Mouse (Mus musculus): Measurements from ENCODE around the gene Gm7945. TPM values are rescaled to one million over a fixed set of nuclear protein-coding genes. Genes with fewer than 3 reads are reported as not detected.

The Gm7945 gene
- polyA plus RNA-seq (2014; fragmentation: Illumina TruSeq; extraction: RNeasy Lipid Tissue Mini Kit (QIAGEN cat#74804); ENCODE audit: insufficient read depth, low read depth, low replicate concordance) = not detected

DNA sequence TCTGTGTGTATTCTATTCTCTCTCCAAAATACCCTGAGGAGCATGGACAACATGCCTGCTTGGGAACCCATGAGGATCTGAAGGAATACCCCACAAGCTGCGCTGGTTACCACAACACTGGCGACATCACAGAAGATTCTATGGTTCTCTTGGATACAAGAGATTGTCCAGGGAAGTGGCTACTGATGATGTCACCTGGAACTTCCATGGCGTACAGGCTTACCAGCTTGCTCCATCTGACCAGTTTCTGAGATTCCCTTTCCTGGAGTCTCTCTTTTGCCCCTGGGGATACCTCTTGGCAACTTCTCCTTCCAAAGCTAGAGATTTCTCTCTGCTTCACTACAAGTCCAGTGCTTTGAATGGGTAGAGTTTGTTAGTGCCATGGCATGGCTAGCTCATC lies at the start of gene Gm7945:
Gm7945 (minus strand) TSS at position 101 of the 400 bp plus-strand sequence.

DNA sequence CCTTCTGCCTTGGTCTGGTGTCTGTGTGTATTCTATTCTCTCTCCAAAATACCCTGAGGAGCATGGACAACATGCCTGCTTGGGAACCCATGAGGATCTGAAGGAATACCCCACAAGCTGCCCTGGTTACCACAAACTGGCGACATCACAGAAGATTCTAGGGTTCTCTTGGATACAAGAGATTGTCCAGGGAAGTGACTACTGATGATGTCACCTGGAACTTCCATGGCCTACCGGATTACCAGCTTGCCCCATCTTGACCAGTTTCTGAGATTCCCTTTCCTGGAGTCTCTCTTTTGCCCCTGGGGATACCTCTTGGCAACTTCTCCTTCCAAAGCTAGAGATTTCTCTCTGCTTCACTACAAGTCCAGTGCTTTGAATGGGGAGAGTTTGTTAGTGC lies 22.0 kb upstream of the Gm7945 start, which contains the start of gene Gm6482:
Gm6482 (minus strand) TSS at position 101 of the 400 bp plus-strand sequence.

DNA sequence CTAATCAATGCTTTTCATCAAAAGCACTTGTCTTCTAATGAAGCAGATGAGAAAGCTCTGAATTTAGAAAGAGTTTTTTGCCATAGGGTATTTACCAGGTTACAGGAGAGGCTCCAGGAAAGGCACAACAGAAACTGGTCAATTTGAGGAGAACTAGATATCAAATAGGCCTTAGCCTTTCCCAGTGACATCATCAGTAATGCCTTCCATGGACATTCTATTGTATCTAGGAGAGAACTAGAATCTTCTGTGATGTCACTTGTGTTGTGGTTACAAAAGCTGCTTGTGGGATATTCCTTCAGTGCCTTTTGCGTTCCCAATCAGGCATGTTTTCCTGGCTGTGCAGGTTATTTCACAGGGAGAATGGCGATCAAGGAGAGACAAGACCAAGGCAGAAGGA lies 37.9 kb downstream of the Gm7945 start, which contains the start of gene Gm5798:
Gm5798 (plus strand) TSS at position 301 of the 400 bp plus-strand sequence.

Other genes with a start within 250 kb of the Gm7945 start
- gene Mbl1, start 234.9 kb downstream of the Gm7945 start, polyA plus RNA-seq (2014; fragmentation: Illumina TruSeq; extraction: RNeasy Lipid Tissue Mini Kit (QIAGEN cat#74804); ENCODE audit: insufficient read depth, low read depth, low replicate concordance) = 0.74 TPM
- gene Sftpd, start 201.2 kb downstream of the Gm7945 start, polyA plus RNA-seq (2014; fragmentation: Illumina TruSeq; extraction: RNeasy Lipid Tissue Mini Kit (QIAGEN cat#74804); ENCODE audit: insufficient read depth, low read depth, low replicate concordance) = 1,193 TPM
- not detected for gene Gm2832, start 107.6 kb downstream of the Gm7945 start, polyA plus RNA-seq (2014; fragmentation: Illumina TruSeq; extraction: RNeasy Lipid Tissue Mini Kit (QIAGEN cat#74804); ENCODE audit: insufficient read depth, low read depth, low replicate concordance)
- gene Gm5798, start 37.8 kb downstream of the Gm7945 start, polyA plus RNA-seq (2014; fragmentation: Illumina TruSeq; extraction: RNeasy Lipid Tissue Mini Kit (QIAGEN cat#74804); ENCODE audit: insufficient read depth, low read depth, low replicate concordance) = not detected
- gene Gm6482, start 21.9 kb upstream of the Gm7945 start, polyA plus RNA-seq (2014; fragmentation: Illumina TruSeq; extraction: RNeasy Lipid Tissue Mini Kit (QIAGEN cat#74804); ENCODE audit: insufficient read depth, low read depth, low replicate concordance) = not detected
- gene Gm7954, start 67.1 kb upstream of the Gm7945 start, polyA plus RNA-seq (2014; fragmentation: Illumina TruSeq; extraction: RNeasy Lipid Tissue Mini Kit (QIAGEN cat#74804); ENCODE audit: insufficient read depth, low read depth, low replicate concordance) = not detected
- gene Gm3486, start 103.1 kb upstream of the Gm7945 start, polyA plus RNA-seq (2014; fragmentation: Illumina TruSeq; extraction: RNeasy Lipid Tissue Mini Kit (QIAGEN cat#74804); ENCODE audit: insufficient read depth, low read depth, low replicate concordance) = not detected
- gene Gm7970, start 169.2 kb upstream of the Gm7945 start, polyA plus RNA-seq (2014; fragmentation: Illumina TruSeq; extraction: RNeasy Lipid Tissue Mini Kit (QIAGEN cat#74804); ENCODE audit: insufficient read depth, low read depth, low replicate concordance) = not detected
- gene 1700049E17Rik2, start 186.8 kb upstream of the Gm7945 start, polyA plus RNA-seq (2014; fragmentation: Illumina TruSeq; extraction: RNeasy Lipid Tissue Mini Kit (QIAGEN cat#74804); ENCODE audit: insufficient read depth, low read depth, low replicate concordance) = not detected
- not detected for gene Gm3072, start 238.2 kb upstream of the Gm7945 start, polyA plus RNA-seq (2014; fragmentation: Illumina TruSeq; extraction: RNeasy Lipid Tissue Mini Kit (QIAGEN cat#74804); ENCODE audit: insufficient read depth, low read depth, low replicate concordance)

Measured in lung, adult 10 weeks (tissue).